Mouse (Mus musculus): Measurements from ENCODE around the gene Pin4. TPM values are rescaled to one million over a fixed set of nuclear protein-coding genes. Genes with fewer than 3 reads are reported as not detected.

Pin4 gene
- polyA plus RNA-seq, 1 experiment from 2014 or later: 52.9 TPM

DNA sequence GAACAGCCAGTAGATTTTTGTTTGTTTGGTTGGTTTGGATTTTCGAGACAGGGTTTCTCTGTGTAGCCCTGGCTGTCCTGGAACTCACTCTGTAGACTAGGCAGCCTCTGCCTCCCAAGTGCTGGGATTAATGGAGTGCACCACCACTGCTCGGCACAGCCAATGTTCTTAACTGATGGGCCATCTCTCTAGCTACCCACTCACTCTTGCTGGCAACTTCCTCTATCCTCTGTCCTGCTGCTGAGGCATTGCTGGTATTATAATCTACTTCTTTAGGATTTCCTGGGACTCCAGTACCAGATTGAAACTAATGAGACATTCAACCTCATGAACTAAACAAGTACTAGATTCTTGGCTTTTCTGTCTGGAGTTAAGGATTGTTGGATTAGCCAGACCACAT lies 41.3 kb downstream of the Pin4 start:
- no peak overlapping the region for H3K4me3 ChIP-seq
- no peak overlapping the region for H3K27ac ChIP-seq (replicated peaks)
- no peak overlapping the region for H3K9ac ChIP-seq
- no peak overlapping the region for H3K4me2 ChIP-seq
- ATAC-seq (ENCODE audit: low FRiP score, low read depth): no peak
- no peaks in the 10 kb centered on the region for H3K9me3 ChIP-seq
- H3K4me1 ChIP-seq (replicated peaks): no peaks in the 10 kb centered on the region
- 78% methylated on average over 2 of the region's 2 CpGs for WGBS
- no peaks in the 10 kb centered on the region for H3K27me3 ChIP-seq
- H3K36me3 ChIP-seq: no peaks in the 10 kb centered on the region

DNA sequence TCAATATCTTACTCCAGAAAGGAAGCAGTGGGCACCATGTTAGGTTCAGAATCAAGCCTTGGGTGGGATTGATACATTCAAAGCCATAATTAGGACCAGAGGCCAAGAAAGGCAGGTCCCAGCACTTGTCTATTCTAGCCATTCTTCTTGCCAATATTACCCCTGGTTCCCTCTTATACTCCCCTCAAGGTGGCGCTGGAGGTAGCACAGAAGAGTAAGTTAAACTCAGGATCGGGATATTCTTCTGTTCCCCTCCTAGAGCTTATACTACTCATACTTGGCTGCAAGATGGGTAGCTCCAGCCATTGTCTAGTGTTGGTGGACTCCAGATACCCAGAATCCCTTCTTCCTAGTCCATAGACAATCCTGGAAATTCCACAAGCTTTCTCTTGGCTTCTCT lies 43.8 kb downstream of the Pin4 start:
- Histone ChIP-seq H3K36me3 (no peaks in the 10 kb centered on the region), H3K4me2 (no peak overlapping the region), H3K9me3 (no peaks in the 10 kb centered on the region), H3K4me3 (no peak overlapping the region), H3K4me1 (replicated peaks) (peaks cover 7% of the 10 kb centered on the region), H3K27ac (replicated peaks) (no peak overlapping the region), H3K27me3 (no peaks in the 10 kb centered on the region), H3K9ac (no peak overlapping the region)
- ATAC-seq (ENCODE audit: low FRiP score, low read depth): no peak
- WGBS: 52% methylated on average over 2 of the region's 2 CpGs

DNA sequence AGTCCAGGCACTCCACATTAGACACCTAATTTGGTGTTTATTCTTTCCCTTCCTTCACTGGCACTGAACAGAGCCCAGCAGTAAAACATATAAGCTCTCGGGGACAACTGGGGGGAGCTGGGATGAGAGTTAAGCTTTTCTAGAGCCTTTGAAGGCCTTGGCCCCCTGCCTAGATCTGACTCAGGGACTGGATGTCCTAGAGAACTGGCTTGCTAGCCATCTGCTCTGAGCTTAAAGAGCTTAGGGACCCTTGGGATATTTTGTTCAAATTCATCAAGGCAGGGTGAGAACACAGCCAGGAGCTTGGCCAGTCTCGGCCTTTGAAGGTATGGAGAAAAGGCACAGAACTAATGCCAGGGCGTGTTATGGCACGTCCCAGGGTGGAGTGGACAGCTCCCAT lies 44.3 kb downstream of the Pin4 start:
- Histone ChIP-seq H3K4me2 (no peak overlapping the region), H3K9ac (no peak overlapping the region), H3K36me3 (no peaks in the 10 kb centered on the region), H3K27ac (replicated peaks) (no peak overlapping the region), H3K4me1 (replicated peaks) (peaks cover 7% of the 10 kb centered on the region), H3K4me3 (no peak overlapping the region), H3K9me3 (no peaks in the 10 kb centered on the region), H3K27me3 (no peaks in the 10 kb centered on the region)
- no peak for ATAC-seq (ENCODE audit: low FRiP score, low read depth)
- 73% methylated on average over 4 of the region's 4 CpGs for WGBS

DNA sequence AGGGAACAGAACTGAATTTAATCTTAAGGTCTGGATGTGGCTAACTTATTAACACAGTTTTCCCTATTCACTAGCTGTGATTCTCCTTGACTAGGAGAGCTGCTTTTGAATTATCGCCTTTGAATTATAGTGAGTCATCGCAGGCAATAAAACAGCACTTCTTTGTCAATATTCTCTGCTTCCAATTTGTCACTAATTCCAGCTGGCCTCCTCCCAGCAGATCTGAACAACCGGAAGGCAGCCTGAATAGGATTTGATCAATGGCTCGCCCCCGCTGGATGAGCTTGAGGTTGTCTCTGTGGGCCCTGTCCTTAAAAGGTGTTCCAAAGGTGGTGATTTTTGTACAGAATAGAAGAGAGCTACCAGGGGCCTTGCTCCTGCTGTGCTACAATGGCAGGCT lies 47.3 kb downstream of the Pin4 start:
- H3K4me2 ChIP-seq: no peak overlapping the region
- H3K4me1 ChIP-seq (replicated peaks): peaks cover 7% of the 10 kb centered on the region
- no peaks in the 10 kb centered on the region for H3K27me3 ChIP-seq
- H3K27ac ChIP-seq (replicated peaks): 0 out of 2 replicates have a peak overlapping the region, but pooled peaks have one; percentile 30
- no peaks in the 10 kb centered on the region for H3K9me3 ChIP-seq
- 36% methylated on average over 5 of the region's 5 CpGs for WGBS
- H3K4me3 ChIP-seq: no peak overlapping the region
- ATAC-seq (ENCODE audit: low FRiP score, low read depth): no peak
- H3K36me3 ChIP-seq: no peaks in the 10 kb centered on the region
- no peak overlapping the region for H3K9ac ChIP-seq

DNA sequence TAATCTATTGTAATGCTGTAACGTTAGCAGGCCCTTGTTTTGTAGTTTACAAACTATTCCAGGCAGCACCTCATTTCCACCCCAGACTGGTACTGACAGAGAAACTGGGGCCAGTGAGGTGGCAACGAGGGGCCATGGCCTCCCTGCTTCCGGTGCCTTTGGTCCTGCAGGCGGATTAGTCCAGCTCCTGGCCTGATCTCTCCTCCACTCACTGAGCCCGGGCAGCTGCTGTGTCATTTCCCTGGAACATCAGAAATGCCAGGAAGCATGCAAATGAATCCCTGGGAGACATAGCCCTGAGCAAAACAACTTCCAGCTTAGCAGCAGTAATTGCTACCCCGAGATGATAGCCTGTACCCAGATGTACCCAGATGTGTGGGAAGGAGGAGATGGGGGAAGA lies 47.7 kb downstream of the Pin4 start:
- Histone ChIP-seq H3K27ac (replicated peaks) (0 out of 2 replicates have a peak overlapping the region, but pooled peaks have one; percentile 30), H3K36me3 (no peaks in the 10 kb centered on the region), H3K9ac (no peak overlapping the region), H3K9me3 (no peaks in the 10 kb centered on the region), H3K4me1 (replicated peaks) (peaks cover 7% of the 10 kb centered on the region), H3K27me3 (no peaks in the 10 kb centered on the region), H3K4me3 (no peak overlapping the region), H3K4me2 (no peak overlapping the region)
- WGBS: 33% methylated on average over 6 of the region's 6 CpGs
- no peak for ATAC-seq (ENCODE audit: low FRiP score, low read depth)

DNA sequence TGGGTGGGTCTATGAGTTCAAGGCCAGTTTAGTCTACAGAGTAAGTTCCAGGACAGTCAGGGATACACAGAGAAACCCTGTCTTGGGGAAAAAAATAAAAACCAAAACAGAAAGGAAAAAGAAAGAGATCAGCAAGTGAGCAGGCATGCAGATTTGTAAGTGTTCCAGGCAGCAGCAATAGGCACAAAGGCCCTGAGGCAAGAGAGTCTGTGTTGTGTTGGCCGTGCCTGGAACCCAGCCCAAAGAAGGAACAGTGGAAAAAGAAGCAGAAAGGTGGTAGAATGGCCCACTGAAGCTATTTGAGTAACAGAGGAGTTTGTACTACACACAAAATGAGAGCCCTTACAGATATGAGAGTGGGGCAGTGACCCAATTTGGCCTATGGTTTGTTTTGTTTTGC lies 50.5 kb downstream of the Pin4 start:
- peaks cover 7% of the 10 kb centered on the region for H3K4me1 ChIP-seq (replicated peaks)
- H3K9me3 ChIP-seq: no peaks in the 10 kb centered on the region
- H3K36me3 ChIP-seq: no peaks in the 10 kb centered on the region
- no peak overlapping the region for H3K9ac ChIP-seq
- 52% methylated on average over 1 of the region's 1 CpGs for WGBS
- H3K27ac ChIP-seq (replicated peaks): no peak overlapping the region
- no peaks in the 10 kb centered on the region for H3K27me3 ChIP-seq
- no peak overlapping the region for H3K4me2 ChIP-seq
- H3K4me3 ChIP-seq: no peak overlapping the region
- ATAC-seq (ENCODE audit: low FRiP score, low read depth): no peak

DNA sequence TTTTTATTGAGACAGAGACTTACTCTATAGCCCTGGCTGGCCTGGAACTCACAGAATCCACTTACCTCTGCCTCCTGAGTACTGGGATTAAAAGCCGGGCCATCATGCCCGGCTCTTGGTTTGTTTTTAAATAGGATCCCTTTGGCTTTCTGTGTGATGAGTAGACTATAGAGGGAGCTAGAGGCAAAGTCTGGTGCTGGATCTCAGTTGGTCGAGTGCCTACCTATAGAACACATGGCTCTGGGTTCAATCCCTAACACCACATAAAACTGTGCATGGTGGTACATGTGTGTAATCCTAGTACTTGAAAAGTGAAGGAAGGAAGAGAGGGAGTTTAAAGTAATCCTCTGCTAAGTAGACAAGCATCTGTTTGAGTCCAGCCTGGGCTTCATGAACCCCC lies 50.9 kb downstream of the Pin4 start:
- no peaks in the 10 kb centered on the region for H3K9me3 ChIP-seq
- H3K27me3 ChIP-seq: no peaks in the 10 kb centered on the region
- no peak overlapping the region for H3K4me2 ChIP-seq
- 38% methylated on average over 3 of the region's 3 CpGs for WGBS
- no peak overlapping the region for H3K9ac ChIP-seq
- no peaks in the 10 kb centered on the region for H3K36me3 ChIP-seq
- no peak for ATAC-seq (ENCODE audit: low FRiP score, low read depth)
- peaks cover 7% of the 10 kb centered on the region for H3K4me1 ChIP-seq (replicated peaks)
- no peak overlapping the region for H3K27ac ChIP-seq (replicated peaks)
- H3K4me3 ChIP-seq: no peak overlapping the region

DNA sequence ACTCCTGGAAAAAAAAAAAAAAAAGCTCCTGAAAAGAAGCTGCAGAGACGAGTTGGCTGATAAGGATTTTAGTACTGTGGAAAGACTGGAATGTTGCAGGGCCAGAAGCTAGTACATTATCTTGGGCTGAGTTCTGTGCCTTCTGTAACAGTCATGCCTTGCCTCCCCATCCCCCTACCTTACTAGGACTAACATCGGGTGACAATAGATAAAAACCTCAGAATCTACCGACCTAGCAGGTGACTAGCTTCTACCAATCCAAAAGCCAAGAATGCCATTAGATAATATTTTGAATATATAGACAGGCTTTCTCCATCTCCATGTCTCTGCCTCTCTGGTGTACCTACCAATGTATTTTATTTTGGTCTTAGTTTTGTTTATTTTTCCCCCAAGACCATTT lies 51.7 kb downstream of the Pin4 start:
- H3K9me3 ChIP-seq: no peaks in the 10 kb centered on the region
- no peaks in the 10 kb centered on the region for H3K36me3 ChIP-seq
- ATAC-seq (ENCODE audit: low FRiP score, low read depth): no peak
- peaks cover 7% of the 10 kb centered on the region for H3K4me1 ChIP-seq (replicated peaks)
- H3K27ac ChIP-seq (replicated peaks): no peak overlapping the region
- H3K4me3 ChIP-seq: no peak overlapping the region
- H3K9ac ChIP-seq: no peak overlapping the region
- H3K27me3 ChIP-seq: no peaks in the 10 kb centered on the region
- WGBS: 83% methylated on average over 3 of the region's 3 CpGs
- no peak overlapping the region for H3K4me2 ChIP-seq

DNA sequence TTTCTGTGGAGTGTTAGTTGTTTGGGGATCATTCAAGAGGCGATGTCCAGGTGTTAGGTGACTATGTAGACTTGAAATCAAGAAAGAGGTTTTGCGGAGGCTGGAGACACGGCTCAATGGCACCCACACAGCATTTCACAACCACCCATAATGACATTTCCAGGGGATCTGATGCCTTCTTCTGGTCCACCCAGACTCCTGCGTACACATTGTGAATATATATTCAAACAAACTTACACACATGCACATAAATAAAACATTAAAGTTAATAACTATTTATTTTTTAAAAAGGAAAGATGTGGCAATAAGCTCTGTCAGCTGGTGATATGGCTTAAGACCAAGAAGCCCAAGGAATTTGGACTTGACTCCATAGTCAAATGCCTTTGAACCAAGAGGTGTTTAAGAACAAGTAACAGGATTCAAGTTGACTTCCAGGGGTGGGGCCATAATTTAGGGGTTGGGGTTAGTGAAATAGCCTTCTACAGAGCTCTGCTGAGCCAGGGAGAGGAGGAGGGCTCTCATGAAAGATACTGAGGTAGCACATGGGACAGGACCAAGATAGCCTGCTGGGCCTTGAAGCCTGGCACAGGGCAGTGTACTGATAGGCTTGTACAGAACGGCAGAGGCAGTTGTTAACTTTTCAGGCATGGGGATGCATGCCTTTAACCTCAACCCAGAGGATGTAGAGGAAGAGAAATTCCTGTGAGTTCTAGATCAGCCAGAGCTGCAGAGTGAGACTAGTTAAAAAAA lies 56.5 kb downstream of the Pin4 start:
- H3K9ac ChIP-seq: no peak overlapping the region
- H3K9me3 ChIP-seq: no peaks in the 10 kb centered on the region
- H3K4me1 ChIP-seq (replicated peaks): no peaks in the 10 kb centered on the region
- 87% methylated on average over 5 of the region's 5 CpGs for WGBS
- H3K27ac ChIP-seq (replicated peaks): no peak overlapping the region
- ATAC-seq (ENCODE audit: low FRiP score, low read depth): no peak
- H3K4me2 ChIP-seq: no peak overlapping the region
- no peak overlapping the region for H3K4me3 ChIP-seq
- H3K36me3 ChIP-seq: no peaks in the 10 kb centered on the region
- H3K27me3 ChIP-seq: no peaks in the 10 kb centered on the region

Other genes starting within 250 kb of the Pin4 start
- 5.3 and 8.2 TPM in 2 replicates for gene Rtl5, start 48.1 kb upstream of the Pin4 start, polyA plus RNA-seq (2015; fragmentation: Nextera tagmentation; extraction: Ambion mirVana)
- gene Ercc6l, start 37.6 kb downstream of the Pin4 start, polyA plus RNA-seq (2015; fragmentation: Nextera tagmentation; extraction: Ambion mirVana): 2.0 and 2.3 TPM in 2 replicates
- 350 and 382 TPM in 2 replicates for gene Rps4x, start 69.9 kb downstream of the Pin4 start, polyA plus RNA-seq (2015; fragmentation: Nextera tagmentation; extraction: Ambion mirVana)
- gene Cited1, start 132.7 kb downstream of the Pin4 start, polyA plus RNA-seq (2015; fragmentation: Nextera tagmentation; extraction: Ambion mirVana): 14.0 and 16.7 TPM in 2 replicates